Mouse (Mus musculus) neural tube, embryonic 15.5 days (tissue): ENCODE results near the gene Rdh13. TPM values are rescaled to one million over a fixed set of nuclear protein-coding genes. Genes with fewer than 3 reads are reported as not detected.

ENCODE experiments used
- ATAC-seq: fragments of 200-750 bp; cut with Nextera tagmentation; 2 replicates; pipeline ENCODE4 v1.8.0; 2017; ENCODE audit warnings: mild to moderate bottlenecking, moderate TSS enrichment, moderate library complexity; ENCODE audit not compliant: low FRiP score
- H3K27ac ChIP-seq: fragments of 300-500 bp; sonication (generic); replicated peaks from 2 replicates; pipeline ENCODE4 v1.5.1; 2015; ENCODE audit warnings: mild to moderate bottlenecking, inconsistent platforms
- H3K27me3 ChIP-seq: fragments of 300-500 bp; sonication (generic); replicated peaks from 2 replicates; pipeline ENCODE4 v1.6.1; 2015; ENCODE audit warnings: inconsistent platforms
- H3K36me3 ChIP-seq: fragments of 300-500 bp; sonication (generic); 2 replicates; pipeline ENCODE4 v1.6.1; 2015; ENCODE audit warnings: inconsistent platforms
- H3K4me1 ChIP-seq: fragments of 300-500 bp; sonication (generic); 2 replicates; pipeline ENCODE4 v1.6.1; 2015; ENCODE audit warnings: inconsistent platforms
- H3K4me2 ChIP-seq: fragments of 300-500 bp; sonication (generic); 2 replicates; pipeline ENCODE4 v1.6.1; 2015; ENCODE audit warnings: inconsistent platforms, mild to moderate bottlenecking, moderate library complexity
- H3K4me3 ChIP-seq: fragments of 300-500 bp; sonication (generic); replicated peaks from 2 replicates; pipeline ENCODE4 v1.5.1; 2015; ENCODE audit warnings: mild to moderate bottlenecking, inconsistent platforms
- H3K9ac ChIP-seq: fragments of 300-500 bp; sonication (generic); replicated peaks from 2 replicates; pipeline ENCODE4 v1.6.1; 2015; ENCODE audit warnings: mild to moderate bottlenecking, inconsistent platforms
- H3K9me3 ChIP-seq: fragments of 300-500 bp; sonication (generic); replicated peaks from 2 replicates; pipeline ENCODE4 v1.6.1; 2016; ENCODE audit warnings: inconsistent platforms
- WGBS: fragments of 180-500 bp; shearing (Covaris S2); methylation state at CpG from one replicate; pipeline ENCODE4 v1.1.7; 2015; ENCODE audit warnings: mixed read lengths; 5-methylcytosine and 5-hydroxymethylcytosine counted together
- polyA plus RNA-seq: library from polyadenylated mRNA; unstranded; fragments of >200 nt; fragmentation: Nextera tagmentation; extraction: Ambion mirVana; gene quantifications from 2 replicates; pipeline ENCODE4 v1.2.1, GENCODE M21; 2015

Rdh13 gene
- 38.2 and 41.9 TPM in 2 replicates for polyA plus RNA-seq

DNA sequence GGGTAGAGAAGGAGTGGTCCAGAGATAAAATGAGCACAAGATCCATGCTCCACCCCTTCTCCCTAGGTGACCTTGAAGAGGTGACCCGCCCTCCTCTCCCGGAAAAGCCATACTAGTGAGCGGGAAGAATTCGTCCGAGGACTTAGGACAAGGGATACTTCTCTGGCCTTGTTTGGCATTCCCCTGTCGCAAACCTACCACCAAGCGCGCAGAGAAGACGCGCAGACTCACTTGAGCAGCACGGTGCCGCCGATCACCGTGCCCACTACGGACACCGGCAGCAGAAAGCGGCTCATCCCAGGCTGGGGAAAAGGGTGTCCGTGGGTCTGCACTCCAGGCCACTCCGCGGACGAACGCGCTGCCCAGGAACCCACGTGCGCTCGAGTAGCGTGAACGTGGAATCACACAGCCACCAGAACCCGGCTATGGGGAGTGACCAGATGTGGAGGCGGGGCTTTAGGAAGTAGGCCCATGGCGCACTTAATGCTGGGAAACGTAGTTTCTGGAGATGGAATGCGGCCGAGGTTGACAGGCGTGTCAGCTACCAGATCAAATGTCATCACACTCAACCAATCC, at the start of gene Rdh13:
TSS of gene Rdh13 (minus strand) at position 434 of the 576 bp plus-strand sequence.
- Histone ChIP-seq H3K4me3 (peak within 1 kb of the TSS; percentile 75), H3K4me2 (peak within 1 kb of the TSS; percentile 73), H3K9ac (peak within 1 kb of the TSS; percentile 74), H3K27ac (peak within 1 kb of the TSS; percentile 87), H3K9me3 (no peaks in the 10 kb centered on the region), H3K36me3 (peaks cover 37% of the 10 kb centered on the region), H3K27me3 (no peaks in the 10 kb centered on the region), H3K4me1 (peaks cover 18% of the 10 kb centered on the region)
- under 1% methylated on average over 35 of the region's 35 CpGs for WGBS
- ATAC-seq: peak; percentile 95

DNA sequence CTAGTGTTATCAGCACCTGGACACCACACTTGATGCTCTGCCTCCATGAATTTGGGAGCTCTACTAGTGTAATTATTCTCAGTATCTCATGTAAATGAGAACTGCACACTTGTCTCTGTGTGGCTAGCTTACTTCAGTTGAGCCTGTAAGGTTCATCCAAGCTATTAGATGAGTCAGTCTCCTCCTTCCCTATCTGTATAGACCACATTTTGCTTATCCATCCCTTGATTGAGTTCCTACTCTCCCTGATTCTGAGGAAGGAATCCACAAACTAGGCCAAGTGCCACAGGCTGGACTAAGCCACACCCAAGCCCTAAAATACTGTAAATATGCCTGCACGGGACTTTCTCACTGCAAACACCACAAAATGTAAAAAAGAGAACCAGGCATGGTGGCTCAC, 48.5 kb upstream of the Rdh13 start:
- H3K4me1 ChIP-seq: peaks cover 27% of the 10 kb centered on the region
- H3K9me3 ChIP-seq: no peaks in the 10 kb centered on the region
- 86% methylated on average over 1 of the region's 1 CpGs for WGBS
- H3K27ac ChIP-seq: no peak overlapping the region
- H3K9ac ChIP-seq: no peak overlapping the region
- ATAC-seq: no peak
- H3K27me3 ChIP-seq: no peaks in the 10 kb centered on the region
- no peak overlapping the region for H3K4me2 ChIP-seq
- peaks cover 52% of the 10 kb centered on the region for H3K36me3 ChIP-seq
- no peak overlapping the region for H3K4me3 ChIP-seq

DNA sequence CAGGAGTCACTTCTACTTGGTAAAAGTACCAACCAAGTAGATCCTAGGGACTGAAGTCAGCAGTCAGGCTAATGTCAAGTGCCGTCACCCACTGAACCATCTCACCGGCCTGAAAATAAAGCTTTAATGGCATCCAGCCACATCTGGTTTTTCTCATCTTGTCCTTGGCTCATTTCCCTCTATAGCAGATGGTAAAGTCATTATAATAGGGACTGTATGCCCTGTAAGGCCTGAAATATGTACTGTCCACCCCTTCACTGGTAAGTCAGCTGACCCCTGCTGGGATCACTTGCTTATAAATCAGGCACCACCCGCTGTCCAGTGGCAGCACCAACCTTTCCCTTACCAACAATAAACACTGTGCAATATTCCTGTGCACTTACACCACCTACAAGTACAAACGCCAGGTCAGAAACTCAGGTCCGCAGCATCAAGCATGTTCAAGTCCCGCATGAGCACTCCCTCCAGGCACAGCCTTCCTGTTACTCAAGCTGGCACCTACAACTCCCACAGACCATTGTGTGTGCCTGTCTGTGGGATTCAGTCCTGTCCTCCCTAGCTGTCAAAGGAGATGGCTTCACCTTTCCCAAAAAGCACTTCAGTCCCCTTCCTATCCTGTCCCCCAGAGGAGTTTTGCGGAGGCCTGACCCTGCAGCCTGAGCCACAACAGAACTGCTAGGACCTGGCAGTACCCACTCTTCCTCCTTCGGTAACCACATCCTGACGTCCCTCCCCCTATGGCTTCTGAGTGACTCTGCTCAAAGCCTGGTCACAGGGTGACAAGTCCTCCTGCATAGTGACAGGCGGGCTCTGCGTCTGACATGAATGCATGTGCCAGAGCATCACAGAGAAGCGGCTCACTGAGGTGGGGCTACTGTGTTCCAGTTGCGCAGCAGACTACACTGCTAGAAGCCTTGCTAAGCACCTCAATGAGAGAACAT, 47.1 kb upstream of the Rdh13 start:
- Histone ChIP-seq H3K27me3 (no peaks in the 10 kb centered on the region), H3K9ac (no peak overlapping the region), H3K4me2 (no peak overlapping the region), H3K27ac (no peak overlapping the region), H3K4me3 (no peak overlapping the region), H3K9me3 (no peaks in the 10 kb centered on the region), H3K36me3 (peaks cover 59% of the 10 kb centered on the region), H3K4me1 (peaks cover 14% of the 10 kb centered on the region)
- WGBS: 84% methylated on average over 13 of the region's 13 CpGs
- ATAC-seq: no peak

DNA sequence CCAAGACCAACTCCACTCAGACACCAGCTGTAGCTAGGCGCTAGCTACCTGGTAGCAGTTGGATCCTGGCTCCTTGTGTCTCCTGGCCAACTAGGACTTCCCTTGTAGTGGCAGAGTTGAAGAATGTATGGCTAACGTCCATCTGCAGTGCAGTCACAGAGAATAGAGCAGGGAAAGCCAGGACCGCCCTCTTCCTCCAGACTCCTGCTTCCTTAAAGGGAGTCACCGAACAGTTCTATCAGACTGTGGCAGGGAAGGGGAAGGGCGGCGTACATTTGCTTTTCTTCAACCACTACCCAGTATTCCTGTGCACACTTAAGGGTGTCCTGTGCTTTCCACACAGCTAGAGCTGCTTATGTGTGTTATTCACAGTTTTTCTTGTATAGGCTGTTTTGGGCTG, 45.9 kb upstream of the Rdh13 start:
- H3K9me3 ChIP-seq: no peaks in the 10 kb centered on the region
- ATAC-seq: no peak
- peaks cover 54% of the 10 kb centered on the region for H3K36me3 ChIP-seq
- H3K9ac ChIP-seq: no peak overlapping the region
- H3K4me2 ChIP-seq: no peak overlapping the region
- H3K4me1 ChIP-seq: peaks cover 10% of the 10 kb centered on the region; the same call in 1 of the 2 replicates
- 84% methylated on average over 6 of the region's 6 CpGs for WGBS
- H3K4me3 ChIP-seq: no peak overlapping the region
- H3K27me3 ChIP-seq: no peaks in the 10 kb centered on the region
- H3K27ac ChIP-seq: no peak overlapping the region

DNA sequence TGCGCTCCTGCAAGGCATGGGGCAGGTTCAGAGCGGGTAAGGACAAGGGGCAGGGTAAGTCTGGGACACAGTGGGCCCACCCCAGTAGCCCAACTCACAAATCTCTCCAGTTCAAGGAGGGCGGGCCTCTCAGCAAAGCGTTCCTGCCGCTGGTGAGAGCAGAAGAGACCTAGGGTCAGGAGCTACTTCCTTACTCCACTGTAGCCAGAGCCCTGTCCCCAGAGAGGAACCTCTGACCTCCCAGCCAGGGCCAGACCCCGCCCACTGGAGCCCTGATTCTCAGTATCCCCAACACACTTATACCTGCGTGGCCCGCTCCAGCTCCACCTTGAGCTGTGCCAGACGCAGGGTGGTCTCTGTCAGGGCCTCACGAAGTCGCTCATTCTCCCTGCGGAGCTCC, 36.8 kb upstream of the Rdh13 start:
- no peak overlapping the region for H3K9ac ChIP-seq
- H3K4me1 ChIP-seq: peaks cover 25% of the 10 kb centered on the region
- WGBS: 88% methylated on average over 12 of the region's 12 CpGs
- H3K27me3 ChIP-seq: no peaks in the 10 kb centered on the region; the same call in 1 of the 2 replicates
- ATAC-seq: no peak
- peaks cover 65% of the 10 kb centered on the region for H3K36me3 ChIP-seq
- no peak overlapping the region for H3K27ac ChIP-seq
- H3K9me3 ChIP-seq: no peaks in the 10 kb centered on the region
- no peak overlapping the region for H3K4me3 ChIP-seq
- H3K4me2 ChIP-seq: no peak overlapping the region

DNA sequence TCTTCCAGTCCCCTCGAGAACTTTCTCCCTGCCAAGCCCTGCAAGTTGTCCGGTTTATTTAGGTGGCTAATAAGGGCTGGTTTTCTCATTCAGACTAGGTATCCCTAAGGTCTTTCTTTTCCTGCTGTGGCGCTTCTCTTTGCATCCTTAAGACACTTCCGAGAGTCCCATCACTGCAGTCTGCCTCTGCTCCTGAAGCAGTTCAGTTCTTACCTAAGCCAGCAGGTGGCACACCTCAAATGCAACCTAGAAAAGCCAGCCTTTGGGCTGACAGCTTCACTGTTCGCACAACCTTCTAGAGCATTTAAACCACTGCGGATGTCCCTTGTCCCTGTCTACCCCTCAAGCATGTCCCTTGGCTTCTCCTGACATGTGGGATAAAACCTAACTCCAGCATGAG, 34.2 kb upstream of the Rdh13 start:
- Histone ChIP-seq H3K4me2 (peak overlapping the region; percentile 95; the same call in 1 of the 2 replicates), H3K9ac (no peak overlapping the region), H3K27me3 (peaks cover 16% of the 10 kb centered on the region), H3K4me3 (no peak overlapping the region), H3K27ac (no peak overlapping the region), H3K36me3 (peaks cover 44% of the 10 kb centered on the region), H3K9me3 (no peaks in the 10 kb centered on the region), H3K4me1 (peaks cover 25% of the 10 kb centered on the region)
- ATAC-seq: no peak
- 34% methylated on average over 6 of the region's 6 CpGs for WGBS

DNA sequence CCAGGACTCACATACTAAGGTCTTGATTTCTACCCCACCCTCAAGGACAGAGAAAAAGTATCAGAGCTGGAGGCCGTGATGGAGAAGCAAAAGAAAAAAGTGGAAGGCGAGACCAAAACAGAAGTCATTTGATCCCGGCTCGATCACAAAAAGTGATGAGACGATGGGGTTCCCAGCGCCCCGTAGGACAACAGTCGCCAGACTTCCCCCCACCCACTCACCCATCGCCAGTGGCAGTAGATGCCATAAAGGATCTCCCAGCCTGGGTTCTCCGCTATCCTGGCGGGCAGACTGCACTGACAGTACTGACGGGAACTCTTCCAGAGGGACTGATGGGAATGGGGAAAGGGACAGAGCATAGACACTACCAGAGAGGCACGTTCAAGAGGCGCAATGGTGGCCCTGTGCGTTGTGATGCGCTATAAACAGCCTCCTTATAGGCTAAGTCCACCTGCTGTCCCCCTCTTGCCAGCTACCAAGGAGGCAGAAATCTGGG, 33.4 kb upstream of the Rdh13 start:
- 2% methylated on average over 16 of the region's 16 CpGs for WGBS
- H3K4me1 ChIP-seq: peaks cover 25% of the 10 kb centered on the region
- H3K27ac ChIP-seq: peak overlapping the region; percentile 46
- H3K9me3 ChIP-seq: no peaks in the 10 kb centered on the region
- H3K36me3 ChIP-seq: peaks cover 36% of the 10 kb centered on the region
- peak overlapping the region; percentile 95 for H3K4me2 ChIP-seq
- ATAC-seq: peak; percentile 29; the same call in 1 of the 2 replicates
- H3K4me3 ChIP-seq: peak overlapping the region; percentile 43
- peak overlapping the region; percentile 46 for H3K9ac ChIP-seq
- H3K27me3 ChIP-seq: peaks cover 23% of the 10 kb centered on the region

DNA sequence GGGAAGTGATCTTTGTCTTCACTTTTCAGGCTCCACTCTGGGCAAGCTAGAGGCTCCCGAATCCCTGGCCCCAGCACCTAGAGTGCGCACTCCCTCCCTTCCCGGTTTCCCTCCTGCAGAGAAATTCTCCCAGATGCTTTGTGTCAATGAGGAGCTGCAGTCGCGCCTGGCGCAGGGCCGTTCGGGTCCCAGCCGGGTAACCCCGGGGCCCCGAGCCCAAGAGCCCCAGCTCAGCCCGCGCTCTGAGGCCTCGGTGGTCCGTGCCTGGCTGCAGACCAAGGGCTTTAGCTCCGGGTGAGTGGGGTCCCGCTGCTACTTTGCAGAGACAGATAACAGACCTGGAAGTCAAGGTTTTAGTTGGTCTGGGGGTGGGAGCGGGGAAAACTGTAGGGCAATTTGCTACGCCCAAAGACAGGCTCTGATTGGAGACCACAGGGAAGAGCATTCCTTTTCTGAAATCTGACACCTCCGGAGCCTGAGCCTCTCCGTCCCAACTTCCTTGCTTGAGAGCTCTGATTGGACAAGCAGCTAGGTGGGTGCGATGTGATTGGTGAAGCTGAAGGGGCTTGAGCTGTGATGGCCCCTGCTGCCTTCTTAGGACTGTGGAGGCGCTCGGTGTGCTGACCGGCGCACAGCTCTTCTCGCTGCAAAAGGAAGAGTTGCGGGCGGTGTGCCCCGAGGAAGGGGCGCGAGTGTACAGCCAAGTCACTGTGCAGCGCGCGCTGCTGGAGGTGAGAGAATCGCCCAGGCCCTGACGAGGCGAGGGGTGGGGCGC, 32.8 kb upstream of the Rdh13 start:
- H3K36me3 ChIP-seq: peaks cover 30% of the 10 kb centered on the region
- no peaks in the 10 kb centered on the region for H3K9me3 ChIP-seq
- H3K4me1 ChIP-seq: peaks cover 25% of the 10 kb centered on the region
- peak; percentile 93 for ATAC-seq
- H3K27ac ChIP-seq: peak overlapping the region; percentile 52
- H3K4me3 ChIP-seq: peak overlapping the region; percentile 43
- H3K9ac ChIP-seq: peak overlapping the region; percentile 46
- under 1% methylated on average over 39 of the region's 39 CpGs for WGBS
- H3K27me3 ChIP-seq: peaks cover 29% of the 10 kb centered on the region
- H3K4me2 ChIP-seq: peak overlapping the region; percentile 95

DNA sequence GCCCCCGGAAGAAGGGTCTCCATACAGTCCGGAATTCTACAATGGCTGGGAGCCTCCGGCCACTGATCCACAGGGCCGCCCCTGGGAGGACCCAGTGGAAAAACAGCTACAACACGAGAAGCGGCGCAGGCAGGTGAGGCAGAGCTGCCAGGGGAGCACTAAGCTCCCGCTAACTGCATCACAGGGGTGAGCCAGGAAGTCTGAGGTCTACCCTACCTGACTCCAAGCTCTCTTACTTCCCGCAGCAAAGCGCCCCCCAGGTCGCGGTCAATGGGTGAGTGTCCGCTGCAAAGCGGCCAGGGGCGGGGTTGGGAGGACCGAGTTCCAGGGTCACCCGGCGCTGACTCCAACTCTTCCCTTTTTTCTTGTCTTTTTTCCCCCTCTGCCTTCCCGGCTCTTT, 28.5 kb upstream of the Rdh13 start:
- Histone ChIP-seq H3K4me2 (no peak overlapping the region), H3K36me3 (no peaks in the 10 kb centered on the region), H3K4me3 (no peak overlapping the region), H3K9ac (no peak overlapping the region), H3K4me1 (peaks cover 34% of the 10 kb centered on the region), H3K9me3 (no peaks in the 10 kb centered on the region), H3K27ac (no peak overlapping the region), H3K27me3 (peaks cover 49% of the 10 kb centered on the region)
- 7% methylated on average over 19 of the region's 19 CpGs for WGBS
- no peak for ATAC-seq

DNA sequence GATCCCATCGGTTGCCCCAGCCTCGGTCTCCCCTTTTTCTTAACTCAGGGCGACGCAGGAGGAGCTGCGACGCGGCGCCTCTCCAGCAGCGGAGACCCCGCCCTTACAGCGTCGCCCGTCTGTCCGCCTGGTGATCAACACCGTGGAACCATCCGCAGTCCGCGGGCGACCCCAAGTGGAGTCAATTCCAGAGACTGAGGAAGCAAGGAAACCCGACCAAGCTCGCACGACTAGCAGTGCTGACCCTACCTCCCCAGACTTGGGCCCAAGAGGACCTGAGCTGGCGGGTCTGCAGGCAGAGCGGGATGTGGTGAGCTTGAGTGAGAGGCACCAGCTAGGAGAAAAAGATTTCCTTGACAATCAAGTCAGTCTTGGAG, 25.7 kb upstream of the Rdh13 start:
- peak overlapping the region; percentile 43 for H3K9ac ChIP-seq
- peaks cover 50% of the 10 kb centered on the region for H3K27me3 ChIP-seq
- peaks cover 22% of the 10 kb centered on the region for H3K4me1 ChIP-seq
- H3K27ac ChIP-seq: no peak overlapping the region
- peak; percentile 92 for ATAC-seq
- H3K9me3 ChIP-seq: no peaks in the 10 kb centered on the region
- H3K4me3 ChIP-seq: peak overlapping the region; percentile 50
- peak overlapping the region; percentile 75 for H3K4me2 ChIP-seq
- under 1% methylated on average over 24 of the region's 24 CpGs for WGBS
- no peaks in the 10 kb centered on the region for H3K36me3 ChIP-seq
